Mouse (Mus musculus) left cerebral cortex, postnatal 36 days (tissue): ENCODE measurements around the gene Cfc1. TPM values are rescaled to one million over a fixed set of nuclear protein-coding genes. Genes with fewer than 3 reads are reported as not detected.

ENCODE experiments used
- total RNA-seq, 2 experiments: library from RNA; stranded (reverse); gene quantifications; 2 replicates each; pipeline ENCODE4 v1.2.3; 2021

Cfc1 gene
- total RNA-seq, 2 experiments from 2014 or later, result not detected

Other genes starting within 250 kb of the Cfc1 start
- 10 to 100 TPM; 15.2 to 16.5 TPM for gene Ccdc115, start 96.0 kb upstream of the Cfc1 start, total RNA-seq
- gene Imp4, start 95.8 kb upstream of the Cfc1 start, total RNA-seq, result 10 to 100 TPM; 29.7 to 35.1 TPM
- 1 to 10 TPM; 3.5 to 6.1 TPM for gene Ptpn18, start 75.9 kb upstream of the Cfc1 start, total RNA-seq
- not detected for gene Prss39, start 37.2 kb upstream of the Cfc1 start, total RNA-seq
- not detected for gene Prss40, start 25.3 kb downstream of the Cfc1 start, total RNA-seq
- gene Amer3, start 44.0 kb downstream of the Cfc1 start, total RNA-seq, result 10 to 100 TPM; 24.9 to 28.5 TPM